ENCODE assay signal across 13 mouse cellular contexts in genomic region chr9:56870778-56871177, GRCm38 (mm10). TPM values are rescaled to one million over a fixed set of nuclear protein-coding genes. Genes with fewer than 3 reads are reported as not detected.
DNase-seq lines count a peak whose midpoint lies in the region; ATAC-seq lines count a peak whose summit lies in the region.
"Had no signal": no experiment of that assay in that cellular context is flagged by ENCODE, and none has a peak within 500 bp of the region (broad histone marks: within the 10 kb centered on the region; RNA-seq: fewer than 3 reads in every experiment).

No protein-coding gene starts in this region.

- ATAC-seq in heart, embryonic 16.5 days (replicated peaks; ENCODE audit: extremely low read depth, insufficient read depth, low FRiP score): no peak
- ATAC-seq in neural tube, embryonic 13.5 days (ENCODE audit: low read depth): no peak
- no peak for ATAC-seq in cerebellum, adult (ENCODE audit: insufficient number of reproducible peaks, low FRiP score, low TSS enrichment)
- ATAC-seq: hindbrain, postnatal 0 days; midbrain, embryonic 13.5 days had no signal

- no peak for DNase-seq in heart, adult 18-20 months
- DNase-seq in neural tube, embryonic 10.5 days (ENCODE audit: extremely low spot score, low spot score): no peak
- DNase-seq in fibroblast of lung, adult 2 months (ENCODE audit: low read depth): peak; percentile 71
- no peak for DNase-seq in Muller cell, postnatal 12 days (ENCODE audit: inconsistent ontology term)
- DNase-seq: liver, embryonic 13.5 days had no signal

- H3K4me1 ChIP-seq in heart, embryonic 16.5 days (ENCODE audit: control insufficient read depth, insufficient read depth, low read length): peaks cover 79% of the 10 kb centered on the region
- H3K4me1 ChIP-seq in neural tube, embryonic 13.5 days (replicated peaks): peaks cover 41% of the 10 kb centered on the region
- H3K4me1 ChIP-seq: liver, embryonic 13.5 days had no signal

- H3K36me3 ChIP-seq in heart, embryonic 16.5 days (ENCODE audit: control insufficient read depth, insufficient read depth): peaks cover 9% of the 10 kb centered on the region
- H3K36me3 ChIP-seq in neural tube, embryonic 13.5 days: no peaks in the 10 kb centered on the region
- H3K36me3 ChIP-seq: liver, embryonic 13.5 days; midbrain, embryonic 13.5 days had no signal

- no peaks in the 10 kb centered on the region for H3K9me3 ChIP-seq in heart, embryonic 16.5 days (replicated peaks; ENCODE audit: control insufficient read depth, low read length)
- no peaks in the 10 kb centered on the region for H3K9me3 ChIP-seq in neural tube, embryonic 13.5 days
- H3K9me3 ChIP-seq: liver, embryonic 13.5 days; midbrain, embryonic 13.5 days had no signal

- H3K4me3 ChIP-seq in heart, embryonic 16.5 days (ENCODE audit: low read length): peak overlapping the region; percentile 19
- no peak overlapping the region for H3K4me3 ChIP-seq in neural tube, embryonic 13.5 days
- H3K4me3 ChIP-seq: liver, embryonic 13.5 days; midbrain, embryonic 13.5 days had no signal

- peak overlapping the region; percentile 88 for H3K27ac ChIP-seq in heart, embryonic 16.5 days (ENCODE audit: low read length)
- 0 out of 2 replicates have a peak overlapping the region, but pooled peaks have one; percentile 28 for H3K27ac ChIP-seq in neural tube, embryonic 13.5 days (replicated peaks)
- H3K27ac ChIP-seq: hindbrain, postnatal 0 days; liver, embryonic 13.5 days; midbrain, embryonic 13.5 days had no signal

- H3K27me3 ChIP-seq in heart, embryonic 16.5 days (ENCODE audit: control insufficient read depth, insufficient read depth, low read length): no peaks in the 10 kb centered on the region
- H3K27me3 ChIP-seq in neural tube, embryonic 13.5 days: peaks cover 18% of the 10 kb centered on the region

- peak overlapping the region; percentile 56 for H3K4me2 ChIP-seq in heart, embryonic 16.5 days (ENCODE audit: low read depth, low read length)
- H3K4me2 ChIP-seq in neural tube, embryonic 13.5 days: no peak overlapping the region
- H3K4me2 ChIP-seq: liver, embryonic 13.5 days; midbrain, embryonic 13.5 days had no signal

- WGBS in heart, embryonic 16.5 days: 19% methylated on average over 10 of the region's 10 CpGs
- WGBS in neural tube, embryonic 13.5 days: 61% methylated on average over 10 of the region's 10 CpGs

- H3K9ac ChIP-seq in heart, embryonic 16.5 days (ENCODE audit: low read length): peak overlapping the region; percentile 51; the same call in 1 of the 2 replicates
- no peak overlapping the region for H3K9ac ChIP-seq in neural tube, embryonic 13.5 days
- H3K9ac ChIP-seq: liver, embryonic 13.5 days; midbrain, embryonic 13.5 days had no signal

RNA-seq across cellular contexts. Expression of gene Cspg4, which starts 5.9 kb away (rescaled TPM):
- polyA plus RNA-seq in heart, embryonic 16.5 days (2015; fragmentation: Nextera tagmentation; extraction: Ambion mirVana): 29.3 and 38.6 TPM in 2 replicates
- total RNA-seq in heart, adult 18-20 months (2021): 10 to 100 TPM in 1 of 2 experiments, 1 to 10 TPM in 1; 9.9 to 11.5 TPM
- 6.0 and 6.5 TPM in 2 replicates for polyA plus RNA-seq in neural tube, embryonic 13.5 days (2015; fragmentation: Nextera tagmentation; extraction: Ambion mirVana)
- total RNA-seq: common myeloid progenitor, adult 5-6 weeks had no signal

RNA-seq across cellular contexts. Expression of gene Odf3l1, which starts 6.3 kb away (rescaled TPM):
- polyA plus RNA-seq in heart, embryonic 16.5 days (2015; fragmentation: Nextera tagmentation; extraction: Ambion mirVana): 0.22 TPM in 2 replicates
- not detected for total RNA-seq in heart, adult 18-20 months (2021)
- polyA plus RNA-seq in neural tube, embryonic 13.5 days (2015; fragmentation: Nextera tagmentation; extraction: Ambion mirVana): 0.28 TPM in 1 of 2 replicates, not detected in the other
- total RNA-seq: common myeloid progenitor, adult 5-6 weeks; gastrocnemius, adult 18-20 months; layer of hippocampus, postnatal 14 days had no signal
- polyA plus RNA-seq: liver, embryonic 13.5 days; midbrain, embryonic 13.5 days had no signal

RNA-seq across cellular contexts. Expression of gene Snx33, which starts 57.4 kb away (rescaled TPM):
- 7.5 and 8.2 TPM in 2 replicates for polyA plus RNA-seq in heart, embryonic 16.5 days (2015; fragmentation: Nextera tagmentation; extraction: Ambion mirVana)
- total RNA-seq in heart, adult 18-20 months (2021): 1 to 10 TPM; 7.0 to 8.2 TPM
- polyA plus RNA-seq in neural tube, embryonic 13.5 days (2015; fragmentation: Nextera tagmentation; extraction: Ambion mirVana): 2.9 TPM in 2 replicates
